Mouse (Mus musculus): Measurements from ENCODE around the gene Zfpl1. TPM values are rescaled to one million over a fixed set of nuclear protein-coding genes. Genes with fewer than 3 reads are reported as not detected.

Zfpl1 gene
- polyA plus RNA-seq (2014; fragmentation: Illumina TruSeq; extraction: RNeasy Lipid Tissue Mini Kit (QIAGEN cat#74804)): 0.71 TPM

DNA sequence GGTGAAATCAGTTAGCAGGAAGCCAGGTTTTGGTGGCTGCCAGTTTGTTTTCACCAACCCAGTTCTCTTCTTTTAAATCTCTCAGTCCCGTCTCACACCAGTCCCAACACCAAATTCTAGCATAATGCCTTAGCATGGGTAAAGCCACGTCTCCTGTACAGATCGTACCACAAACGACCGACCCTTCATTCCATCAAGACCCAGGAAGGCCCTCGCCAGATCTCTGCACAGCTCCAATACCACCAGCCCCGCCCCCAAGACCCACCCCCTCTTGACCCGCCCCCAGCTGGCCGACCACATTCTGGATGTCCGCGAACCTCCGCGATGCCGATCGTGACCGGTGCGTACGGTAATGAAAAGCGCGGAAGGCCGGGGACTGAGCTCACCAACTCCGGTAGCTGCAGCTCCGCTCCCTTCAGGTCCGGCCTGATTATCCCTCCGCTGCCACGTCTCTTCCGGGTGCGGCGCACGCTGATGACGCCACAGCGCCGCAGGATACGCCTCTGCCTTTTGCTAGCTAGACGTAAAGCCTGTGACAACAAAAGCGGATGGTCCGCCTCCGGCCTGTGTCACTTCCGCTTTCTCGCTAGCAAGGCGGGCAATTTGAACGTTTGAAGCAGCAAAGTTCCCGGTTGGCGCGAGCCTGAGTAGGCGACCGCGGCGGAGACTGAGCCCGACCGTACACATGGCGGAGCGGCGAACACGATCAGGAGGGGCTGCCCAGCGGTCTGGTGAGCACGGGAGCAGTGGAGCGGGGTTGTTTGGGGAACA lies at the start of gene Zfpl1, which contains the start of gene Cdca5:
Zfpl1 (minus strand) TSS at position 479 of the 771 bp plus-strand sequence.
Cdca5 (plus strand) TSS at position 506 of the 771 bp plus-strand sequence.

DNA sequence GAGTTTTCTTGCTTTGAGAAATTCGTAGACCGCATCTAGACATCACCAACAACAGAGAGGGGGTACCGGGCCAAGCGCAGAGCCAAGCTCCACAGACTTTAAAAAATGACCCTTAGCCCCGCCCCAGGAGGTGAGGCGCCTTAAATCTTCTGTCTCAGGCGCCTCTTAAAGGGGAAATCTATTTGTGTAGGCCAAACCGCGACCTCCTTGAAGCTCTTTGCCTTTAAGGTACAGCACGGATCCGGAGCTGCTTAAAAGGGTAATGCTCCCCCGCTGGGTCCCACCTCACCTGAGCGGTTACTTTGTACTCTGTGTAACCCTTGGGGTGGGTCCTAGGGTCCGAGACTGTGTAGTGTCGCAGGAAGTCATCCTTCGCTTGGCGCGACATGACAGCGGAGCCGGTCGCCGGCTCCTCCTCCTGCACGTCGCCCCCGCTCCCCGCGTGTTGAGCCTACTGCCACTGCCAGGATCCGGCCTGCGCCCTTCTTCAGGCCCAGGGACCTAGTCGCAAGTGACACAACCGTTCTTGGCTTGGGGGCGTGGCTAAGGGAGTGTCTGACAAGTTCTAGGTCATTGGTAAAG lies 43.1 kb upstream of the Zfpl1 start, which contains the start of gene Snx15:
Snx15 (minus strand) TSS at position 545 of the 582 bp plus-strand sequence.

DNA sequence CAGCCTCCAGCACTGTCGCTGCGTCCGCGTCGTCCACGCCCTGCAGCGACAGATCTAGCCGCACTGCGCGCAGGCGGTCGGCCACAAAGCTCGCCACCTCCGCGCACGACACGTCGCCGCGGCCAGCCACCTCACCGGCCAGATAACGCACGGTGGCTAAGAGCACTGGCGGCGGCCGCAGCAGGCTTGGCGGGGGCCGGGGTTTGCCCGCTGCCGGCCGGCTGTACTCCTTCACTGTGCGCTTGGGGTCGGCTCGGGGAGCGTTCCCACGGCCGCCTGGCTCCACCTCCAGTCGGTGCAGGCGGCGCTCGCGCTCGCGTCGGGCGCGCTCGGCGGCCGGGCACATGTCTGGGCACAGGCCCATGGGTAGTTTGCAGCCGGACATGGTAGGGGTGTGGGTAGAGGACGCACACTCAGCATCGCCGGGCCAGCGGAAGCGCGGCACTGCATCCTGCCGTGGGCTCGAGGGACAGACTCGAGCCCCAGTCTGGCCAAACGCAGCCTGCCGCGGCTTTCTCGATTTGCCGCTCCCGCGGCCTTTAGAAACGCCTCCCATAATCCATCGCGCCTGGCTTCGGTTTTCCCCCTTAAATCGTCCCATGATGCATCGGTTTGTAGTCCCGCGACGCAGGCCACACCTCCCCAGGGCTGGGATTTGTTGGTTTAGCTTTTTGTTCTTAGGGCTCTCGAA lies 33.4 kb upstream of the Zfpl1 start, which contains the start of gene Sac3d1:
Sac3d1 (minus strand) TSS at position 665 of the 691 bp plus-strand sequence.

DNA sequence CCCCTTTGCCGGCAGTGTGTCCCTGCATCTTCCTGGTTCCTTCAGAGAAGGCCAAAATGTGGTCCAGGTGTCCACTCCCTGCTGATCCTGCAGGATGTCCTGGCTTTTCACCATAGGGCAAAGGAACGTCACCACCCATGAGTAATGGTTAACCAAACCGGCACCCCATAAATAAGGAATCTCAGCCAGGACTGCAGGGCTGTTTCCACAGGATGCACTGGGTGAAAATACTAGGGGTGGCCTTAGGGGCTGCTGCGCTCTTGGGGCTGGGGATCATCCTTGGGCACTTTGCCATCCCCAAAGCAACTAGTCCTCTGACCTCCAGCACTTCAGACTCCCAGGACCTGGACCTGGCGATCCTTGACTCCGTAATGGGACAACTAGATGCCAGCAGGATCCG lies 20.8 kb upstream of the Zfpl1 start, which contains the start of gene Naaladl1:
Naaladl1 (plus strand) TSS at position 197 of the 400 bp plus-strand sequence.

DNA sequence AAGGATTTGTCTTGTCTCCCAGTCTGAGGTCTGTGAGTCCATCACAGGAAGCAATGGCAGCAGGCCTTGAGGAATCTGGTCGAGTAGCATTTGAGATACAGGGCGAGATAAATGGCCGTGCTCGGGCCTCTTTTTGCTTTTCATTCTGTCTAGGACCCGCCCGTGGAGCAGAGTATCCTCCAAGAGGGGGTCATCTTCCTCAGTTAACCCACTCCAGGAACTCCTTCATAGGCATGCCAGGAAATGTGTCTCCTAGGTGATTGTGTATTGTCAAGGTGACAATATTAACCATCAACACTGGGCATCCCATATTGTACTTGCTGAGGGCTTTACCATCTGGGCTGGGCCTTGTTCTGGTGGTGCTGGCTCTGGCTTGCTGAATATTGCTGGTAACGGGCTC lies 9.4 kb upstream of the Zfpl1 start, which contains the start of gene AC131692.1:
AC131692.1 (plus strand) TSS at position 301 of the 400 bp plus-strand sequence.

DNA sequence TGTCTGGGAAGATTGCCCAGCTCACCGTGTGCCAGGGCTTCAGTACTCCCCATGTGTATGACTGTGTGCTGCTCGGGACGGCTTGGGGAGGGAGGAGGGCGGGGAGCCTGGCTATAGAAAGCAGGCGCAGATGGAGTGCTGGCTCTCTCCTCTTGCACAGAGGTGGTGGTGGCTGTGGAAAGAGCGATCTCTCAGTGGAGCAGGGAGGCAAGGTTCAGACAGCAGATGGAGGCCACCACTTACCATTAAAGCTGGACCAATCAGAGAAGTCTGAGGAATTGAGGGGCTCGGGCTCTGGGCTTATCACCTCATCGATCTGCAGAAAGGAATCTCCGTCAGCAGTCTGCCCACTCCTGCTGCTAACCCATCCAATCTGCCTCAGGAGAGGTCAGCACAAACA lies 2.6 kb downstream of the Zfpl1 start, which contains the start of gene Gm28374:
Gm28374 (minus strand) TSS at position 101 of the 400 bp plus-strand sequence.

DNA sequence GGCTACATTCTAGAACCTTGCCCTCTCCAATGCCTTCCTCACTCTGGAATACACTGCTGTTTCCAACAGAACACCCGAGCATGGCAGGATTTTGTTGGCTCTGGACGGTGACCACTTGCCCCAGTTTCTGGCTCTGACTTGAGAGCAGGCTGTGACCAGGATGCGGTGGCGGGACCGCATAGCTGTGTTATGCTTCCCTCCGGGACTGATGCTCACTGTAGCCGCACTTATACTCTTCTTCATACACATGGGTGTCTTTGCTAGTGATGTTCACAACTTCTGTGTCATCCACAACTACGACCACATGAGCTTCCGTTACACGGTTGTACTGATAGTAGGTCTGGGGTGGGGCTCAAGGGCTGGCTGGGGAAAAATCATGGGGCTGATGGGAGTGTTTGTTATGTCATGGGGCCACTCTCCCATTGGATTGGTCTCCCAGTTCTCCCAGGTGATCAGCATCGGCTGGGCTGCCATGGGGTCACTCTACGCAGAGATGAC lies 4.7 kb downstream of the Zfpl1 start, which contains the start of gene Tmem262:
Tmem262 (plus strand) TSS at position 51 of the 498 bp plus-strand sequence.

DNA sequence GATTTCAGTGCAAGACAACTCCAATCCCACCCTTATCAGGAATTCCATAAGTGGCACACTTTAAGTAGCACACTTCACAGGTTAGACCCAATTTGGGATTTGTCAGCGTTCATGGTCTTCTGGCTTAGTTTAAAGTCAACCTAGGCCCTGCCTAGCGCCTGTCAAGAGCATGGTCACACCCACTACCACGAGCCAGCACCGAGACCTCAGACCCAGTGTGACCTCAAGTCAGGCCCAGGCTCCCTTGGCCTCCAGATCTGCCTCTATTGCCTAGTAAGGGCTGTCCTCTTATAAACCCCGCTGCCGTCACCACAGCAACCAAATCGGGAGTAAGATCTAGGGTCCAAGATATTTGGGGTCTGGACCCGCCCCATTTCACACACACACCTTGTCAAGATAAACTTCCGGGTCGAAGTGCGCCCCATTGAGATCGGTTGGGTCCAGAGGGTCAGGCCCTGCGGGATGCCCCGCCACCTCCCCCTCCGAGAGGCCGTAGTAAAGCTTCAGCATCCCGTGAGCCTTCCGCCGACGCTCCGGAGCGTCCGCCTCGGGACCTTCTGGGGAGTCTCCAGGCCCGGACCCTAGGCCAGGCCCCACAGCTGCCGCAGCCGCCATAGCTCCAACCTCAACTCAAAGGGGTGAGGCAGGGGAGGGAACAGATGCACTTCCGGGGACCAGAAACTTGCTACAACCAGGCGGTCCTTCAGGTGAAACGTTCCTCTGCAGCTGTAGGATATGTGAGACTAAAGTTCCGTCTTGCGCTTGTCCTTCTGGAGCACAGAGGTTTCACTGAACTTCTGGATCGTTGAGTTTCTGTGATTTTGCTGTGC lies 8.0 kb downstream of the Zfpl1 start, which contains the start of gene Vps51:
Vps51 (minus strand) TSS at position 668 of the 830 bp plus-strand sequence.

DNA sequence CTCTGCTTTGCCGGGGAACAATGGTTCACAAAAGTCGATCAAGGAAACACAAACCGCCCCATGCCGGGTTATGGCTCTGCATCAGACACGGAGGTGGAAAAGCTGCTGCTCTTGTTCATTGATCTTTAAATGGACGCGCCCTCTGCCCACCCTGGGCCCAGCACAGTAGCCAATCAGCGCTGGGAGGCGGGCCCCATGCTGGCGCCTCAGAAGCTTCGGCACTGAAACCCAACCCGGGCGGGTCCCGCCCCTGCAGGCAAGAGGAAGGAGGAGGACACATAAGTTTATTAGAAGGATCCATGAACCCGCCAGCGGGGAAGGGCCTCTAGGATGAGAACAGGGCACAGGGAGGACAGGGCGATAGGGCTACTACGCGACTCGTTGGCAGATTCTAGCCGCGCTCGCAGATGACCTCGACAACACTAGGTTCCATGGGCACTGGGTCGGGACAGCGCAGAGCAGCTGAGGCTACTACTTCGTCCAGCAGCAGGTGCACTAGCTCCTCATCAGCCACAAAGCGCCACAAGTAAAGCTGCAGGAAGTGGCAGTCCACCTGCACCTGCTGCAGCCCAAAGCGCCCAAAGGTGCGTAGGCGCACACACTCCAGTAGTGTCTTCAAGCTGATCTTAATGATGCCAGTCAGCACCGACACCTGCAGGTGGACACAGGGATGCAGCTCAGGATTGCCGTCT lies 16.9 kb downstream of the Zfpl1 start, which contains the start of gene Tm7sf2:
Tm7sf2 (minus strand) TSS at position 650 of the 692 bp plus-strand sequence.

DNA sequence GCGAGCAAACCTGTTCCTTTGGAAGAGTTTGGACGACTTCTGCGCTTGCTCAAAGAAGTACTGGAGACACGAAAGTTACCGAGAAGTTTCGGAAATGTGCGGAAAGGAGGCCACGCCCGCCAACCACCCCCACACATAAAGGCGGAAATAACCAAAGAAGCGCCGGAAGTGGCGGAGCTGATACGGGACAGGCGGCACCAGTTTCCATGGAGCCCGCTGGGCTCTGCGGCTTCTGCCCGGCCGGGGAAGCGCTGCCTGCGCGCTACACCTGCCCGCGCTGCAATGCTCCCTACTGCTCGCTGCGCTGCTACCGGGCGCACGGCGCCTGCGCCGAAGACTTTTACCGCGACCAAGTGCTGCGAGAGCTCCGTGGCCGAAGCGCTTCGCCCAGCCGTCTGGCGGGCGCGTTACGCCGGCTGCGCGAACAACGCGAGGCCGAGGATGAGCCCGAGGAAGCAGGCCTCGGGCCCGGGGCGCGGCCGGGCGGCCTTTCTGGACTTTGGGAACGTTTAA lies 23.7 kb downstream of the Zfpl1 start, which contains the start of gene Znhit2:
Znhit2 (plus strand) TSS at position 172 of the 513 bp plus-strand sequence.

DNA sequence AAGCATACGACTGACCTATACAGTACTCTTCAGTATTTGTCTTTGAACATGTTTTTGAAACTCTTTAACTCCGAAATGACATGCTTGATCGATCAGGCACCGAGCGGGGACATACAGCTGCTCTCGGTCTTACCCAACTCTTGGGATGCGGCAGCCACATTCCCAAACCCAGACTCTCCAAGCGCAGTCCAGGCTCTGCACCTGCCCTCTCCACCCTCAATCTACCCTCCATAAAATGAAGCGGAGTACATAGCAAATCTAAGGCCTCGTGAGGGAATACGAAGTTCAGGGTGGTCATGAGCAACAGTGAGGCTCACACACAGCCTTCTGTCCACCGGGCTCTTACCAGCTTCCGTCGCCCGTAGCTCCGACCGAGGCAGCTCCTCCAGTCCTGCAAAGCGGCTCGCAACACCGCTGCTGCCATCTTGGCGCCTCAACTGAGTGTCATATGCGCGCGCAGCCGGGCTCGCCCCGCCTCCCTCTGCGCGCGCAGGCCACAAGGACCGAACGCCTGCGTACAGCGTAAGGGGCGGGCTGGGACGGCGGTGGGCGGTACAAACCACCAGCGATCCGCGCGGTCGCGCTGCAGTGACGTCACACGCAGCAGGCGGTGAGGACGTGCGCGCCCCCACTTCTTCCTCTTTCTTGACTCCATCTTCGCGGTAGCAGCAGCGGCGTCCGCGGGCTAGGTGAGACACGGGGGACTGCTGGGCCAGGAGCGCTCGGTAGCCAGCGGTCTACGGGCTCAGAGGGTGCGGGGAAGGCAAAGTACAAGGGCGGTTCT lies 27.3 kb downstream of the Zfpl1 start, which contains the start of the genes Mrpl49 and Fau:
Mrpl49 (minus strand) TSS at position 473 of the 784 bp plus-strand sequence.
Fau (plus strand) TSS at position 532 of the 784 bp plus-strand sequence.

DNA sequence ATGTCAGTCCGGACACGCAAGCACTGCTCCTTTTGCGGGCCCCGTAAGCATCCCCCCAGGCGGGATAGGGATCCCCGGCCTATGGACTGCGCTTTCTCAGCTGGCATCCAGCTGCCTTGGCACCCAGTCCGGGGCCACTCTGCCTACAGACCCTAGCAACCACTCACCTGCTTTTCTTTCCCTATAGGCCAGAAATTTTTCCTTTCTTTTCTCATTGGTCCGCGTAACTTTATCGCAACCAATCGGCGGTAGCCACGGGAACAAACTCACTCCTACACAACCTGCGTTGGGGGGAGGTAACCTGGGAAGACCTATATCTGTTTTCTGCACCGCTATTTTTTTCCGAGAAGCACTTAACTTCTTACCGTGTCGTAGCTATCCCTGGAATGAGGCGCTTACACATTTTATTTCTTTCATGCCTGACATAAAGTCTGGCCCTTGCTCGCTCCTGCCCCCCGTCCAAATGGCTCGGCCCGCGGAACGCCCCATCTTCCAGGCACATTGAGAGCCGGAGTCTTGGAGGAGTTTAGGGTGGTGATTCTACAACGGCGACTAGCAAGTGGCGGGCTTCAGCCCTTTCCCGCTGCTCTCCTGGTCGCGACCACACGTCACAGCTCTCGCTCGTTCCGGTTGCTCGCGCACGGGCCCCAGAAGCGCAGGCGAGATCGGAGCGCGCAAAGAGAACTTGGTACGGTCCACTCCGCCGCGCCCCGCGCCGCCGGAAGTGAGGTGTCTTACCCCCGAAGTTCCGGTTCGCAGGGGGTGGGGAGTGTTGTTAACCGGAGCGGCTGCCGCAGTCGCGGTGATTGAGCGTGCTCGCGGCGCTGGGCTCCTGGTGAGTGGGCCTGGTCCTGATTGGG lies 38.2 kb downstream of the Zfpl1 start, which contains the start of gene Syvn1:
Syvn1 (plus strand) TSS at position 283 of the 860 bp plus-strand sequence.

Other genes starting within 250 kb of the Zfpl1 start
- gene Frmd8, start 209.7 kb downstream of the Zfpl1 start, polyA plus RNA-seq (2014; fragmentation: Illumina TruSeq; extraction: RNeasy Lipid Tissue Mini Kit (QIAGEN cat#74804)): 2.9 TPM
- gene Slc25a45, start 207.1 kb downstream of the Zfpl1 start, polyA plus RNA-seq (2014; fragmentation: Illumina TruSeq; extraction: RNeasy Lipid Tissue Mini Kit (QIAGEN cat#74804)): 0.31 TPM
- not detected for gene Tigd3, start 190.8 kb downstream of the Zfpl1 start, polyA plus RNA-seq (2014; fragmentation: Illumina TruSeq; extraction: RNeasy Lipid Tissue Mini Kit (QIAGEN cat#74804))
- gene Dpf2, start 171.9 kb downstream of the Zfpl1 start, polyA plus RNA-seq (2014; fragmentation: Illumina TruSeq; extraction: RNeasy Lipid Tissue Mini Kit (QIAGEN cat#74804)): 5.9 TPM
- gene Cdc42ep2, start 160.1 kb downstream of the Zfpl1 start, polyA plus RNA-seq (2014; fragmentation: Illumina TruSeq; extraction: RNeasy Lipid Tissue Mini Kit (QIAGEN cat#74804)): 1.4 TPM
- 4.3 TPM for gene Pola2, start 120.8 kb downstream of the Zfpl1 start, polyA plus RNA-seq (2014; fragmentation: Illumina TruSeq; extraction: RNeasy Lipid Tissue Mini Kit (QIAGEN cat#74804))
- gene Slc22a20, start 98.8 kb downstream of the Zfpl1 start, polyA plus RNA-seq (2014; fragmentation: Illumina TruSeq; extraction: RNeasy Lipid Tissue Mini Kit (QIAGEN cat#74804)): not detected
- 0.74 TPM for gene Capn1, start 69.1 kb downstream of the Zfpl1 start, polyA plus RNA-seq (2014; fragmentation: Illumina TruSeq; extraction: RNeasy Lipid Tissue Mini Kit (QIAGEN cat#74804))
- 0.37 TPM for gene Syvn1, start 38.4 kb downstream of the Zfpl1 start, polyA plus RNA-seq (2014; fragmentation: Illumina TruSeq; extraction: RNeasy Lipid Tissue Mini Kit (QIAGEN cat#74804))
- gene Mrpl49, start 27.2 kb downstream of the Zfpl1 start, polyA plus RNA-seq (2014; fragmentation: Illumina TruSeq; extraction: RNeasy Lipid Tissue Mini Kit (QIAGEN cat#74804)): 25.1 TPM
- gene Fau, start 27.1 kb downstream of the Zfpl1 start, polyA plus RNA-seq (2014; fragmentation: Illumina TruSeq; extraction: RNeasy Lipid Tissue Mini Kit (QIAGEN cat#74804)): 9.8 TPM
- gene Znhit2, start 23.8 kb downstream of the Zfpl1 start, polyA plus RNA-seq (2014; fragmentation: Illumina TruSeq; extraction: RNeasy Lipid Tissue Mini Kit (QIAGEN cat#74804)): not detected
- gene Tm7sf2, start 16.6 kb downstream of the Zfpl1 start, polyA plus RNA-seq (2014; fragmentation: Illumina TruSeq; extraction: RNeasy Lipid Tissue Mini Kit (QIAGEN cat#74804)): 0.97 TPM
- gene Vps51, start 7.7 kb downstream of the Zfpl1 start, polyA plus RNA-seq (2014; fragmentation: Illumina TruSeq; extraction: RNeasy Lipid Tissue Mini Kit (QIAGEN cat#74804)): 4.0 TPM
- gene Tmem262, start 4.9 kb downstream of the Zfpl1 start, polyA plus RNA-seq (2014; fragmentation: Illumina TruSeq; extraction: RNeasy Lipid Tissue Mini Kit (QIAGEN cat#74804)): not detected
- not detected for gene Gm28374, start 2.7 kb downstream of the Zfpl1 start, polyA plus RNA-seq (2014; fragmentation: Illumina TruSeq; extraction: RNeasy Lipid Tissue Mini Kit (QIAGEN cat#74804))
- 10.8 TPM for gene Cdca5, start within 50 bp of the Zfpl1 start, polyA plus RNA-seq (2014; fragmentation: Illumina TruSeq; extraction: RNeasy Lipid Tissue Mini Kit (QIAGEN cat#74804))
- gene AC131692.1, start 9.5 kb upstream of the Zfpl1 start, polyA plus RNA-seq (2014; fragmentation: Illumina TruSeq; extraction: RNeasy Lipid Tissue Mini Kit (QIAGEN cat#74804)): not detected
- gene Naaladl1, start 20.8 kb upstream of the Zfpl1 start, polyA plus RNA-seq (2014; fragmentation: Illumina TruSeq; extraction: RNeasy Lipid Tissue Mini Kit (QIAGEN cat#74804)): not detected
- gene Sac3d1, start 33.7 kb upstream of the Zfpl1 start, polyA plus RNA-seq (2014; fragmentation: Illumina TruSeq; extraction: RNeasy Lipid Tissue Mini Kit (QIAGEN cat#74804)): 0.97 TPM
- gene Snx15, start 43.3 kb upstream of the Zfpl1 start, polyA plus RNA-seq (2014; fragmentation: Illumina TruSeq; extraction: RNeasy Lipid Tissue Mini Kit (QIAGEN cat#74804)): 2.1 TPM
- gene Batf2, start 56.0 kb upstream of the Zfpl1 start, polyA plus RNA-seq (2014; fragmentation: Illumina TruSeq; extraction: RNeasy Lipid Tissue Mini Kit (QIAGEN cat#74804)): not detected
- 1.0 TPM for gene Arl2, start 56.6 kb upstream of the Zfpl1 start, polyA plus RNA-seq (2014; fragmentation: Illumina TruSeq; extraction: RNeasy Lipid Tissue Mini Kit (QIAGEN cat#74804))
- gene Majin, start 99.4 kb upstream of the Zfpl1 start, polyA plus RNA-seq (2014; fragmentation: Illumina TruSeq; extraction: RNeasy Lipid Tissue Mini Kit (QIAGEN cat#74804)): not detected
- gene Gpha2, start 141.4 kb upstream of the Zfpl1 start, polyA plus RNA-seq (2014; fragmentation: Illumina TruSeq; extraction: RNeasy Lipid Tissue Mini Kit (QIAGEN cat#74804)): not detected
- 1.1 TPM for gene Ppp2r5b, start 150.9 kb upstream of the Zfpl1 start, polyA plus RNA-seq (2014; fragmentation: Illumina TruSeq; extraction: RNeasy Lipid Tissue Mini Kit (QIAGEN cat#74804))
- not detected for gene Atg2a, start 156.7 kb upstream of the Zfpl1 start, polyA plus RNA-seq (2014; fragmentation: Illumina TruSeq; extraction: RNeasy Lipid Tissue Mini Kit (QIAGEN cat#74804))
- gene Ehd1, start 191.8 kb upstream of the Zfpl1 start, polyA plus RNA-seq (2014; fragmentation: Illumina TruSeq; extraction: RNeasy Lipid Tissue Mini Kit (QIAGEN cat#74804)): 10.2 TPM
- 1.2 TPM for gene Cdc42bpg, start 221.5 kb upstream of the Zfpl1 start, polyA plus RNA-seq (2014; fragmentation: Illumina TruSeq; extraction: RNeasy Lipid Tissue Mini Kit (QIAGEN cat#74804))

All from ovary, adult 10 weeks (tissue).